17 mouse cellular contexts compared by ENCODE assay signal in genomic region chr4:102637348-102637910, GRCm38 (mm10).
DNase-seq lines count a peak whose midpoint lies in the region.
"Had no signal": no experiment of that assay in that cellular context is flagged by ENCODE, and none has a peak within 500 bp of the region (broad histone marks: within the 10 kb centered on the region; RNA-seq: fewer than 3 reads in every experiment).

No protein-coding gene starts in this region.

- intact Hi-C loops in gastrocnemius, postnatal 36 days (cut with DNase I): no loop called here

- 73% methylated on average over 4 of the region's 4 CpGs for WGBS in embryonic facial prominence, embryonic 10.5 days

- H3K4me3 ChIP-seq in embryonic facial prominence, embryonic 10.5 days: no peak overlapping the region
- H3K4me3 ChIP-seq: embryonic facial prominence, embryonic 12.5 days; hindbrain, embryonic 10.5 days; stomach, embryonic 15.5 days had no signal

- H3K4me1 ChIP-seq in embryonic facial prominence, embryonic 10.5 days: no peaks in the 10 kb centered on the region
- H3K4me1 ChIP-seq: embryonic facial prominence, embryonic 12.5 days; hindbrain, embryonic 10.5 days; stomach, embryonic 15.5 days had no signal

- peak; percentile 19 to 21 for DNase-seq in heart, adult 9 months (ENCODE audit: low spot score in 2 of 2)
- DNase-seq in heart, adult 8-10 months (ENCODE audit: low spot score): no peak
- peak; percentile 22 for DNase-seq in layer of hippocampus, adult 9-11 months
- DNase-seq in layer of hippocampus, adult 18-20 months (ENCODE audit: low spot score in 2 of 2): no peak
- DNase-seq in embryonic facial prominence, embryonic 10.5 days (ENCODE audit: low spot score): peak; percentile 8
- DNase-seq in lung, postnatal 14 days: peak; percentile 58
- DNase-seq in gastrocnemius, postnatal 36 days: no peak
- DNase-seq in kidney, adult 9 months: no peak
- DNase-seq: adrenal gland, postnatal 10 days; cerebellum, adult 18-20 months; gastrocnemius, postnatal 14 days; layer of hippocampus, postnatal 36 days; right cerebral cortex, postnatal 14 days had no signal

- H3K27ac ChIP-seq in embryonic facial prominence, embryonic 10.5 days (replicated peaks): no peak overlapping the region
- H3K27ac ChIP-seq: embryonic facial prominence, embryonic 12.5 days; hindbrain, embryonic 10.5 days; liver, embryonic 14.5 days; stomach, embryonic 15.5 days had no signal

- no peaks in the 10 kb centered on the region for H3K27me3 ChIP-seq in embryonic facial prominence, embryonic 10.5 days (replicated peaks; ENCODE audit: low read depth, poor library complexity, severe bottlenecking)
- H3K27me3 ChIP-seq: embryonic facial prominence, embryonic 12.5 days; stomach, embryonic 15.5 days had no signal

- H3K36me3 ChIP-seq in embryonic facial prominence, embryonic 10.5 days (replicated peaks): no peaks in the 10 kb centered on the region
- H3K36me3 ChIP-seq: embryonic facial prominence, embryonic 12.5 days; hindbrain, embryonic 10.5 days; stomach, embryonic 15.5 days had no signal

- H3K9me3 ChIP-seq in embryonic facial prominence, embryonic 10.5 days: no peaks in the 10 kb centered on the region
- H3K9me3 ChIP-seq: embryonic facial prominence, embryonic 12.5 days; hindbrain, embryonic 10.5 days; stomach, embryonic 15.5 days had no signal

Comparison
In these comparisons a context has a peak if more than half of its experiments do, and no peak if none do; other contexts are left out.
1. DNase-seq: peak in heart, adult 9 months (2 of 2), layer of hippocampus, adult 9-11 months (single experiment), embryonic facial prominence, embryonic 10.5 days (single experiment) and lung, postnatal 14 days (single experiment); none in heart, adult 8-10 months (single experiment), layer of hippocampus, adult 18-20 months (0 of 2), gastrocnemius, postnatal 36 days (0 of 2) and kidney, adult 9 months (single experiment).